Mouse (Mus musculus) liver, embryonic 14.5 days (tissue): ENCODE results near the gene Trabd2b.

Source experiments
- CTCF ChIP-seq: IDR thresholded peaks from 2 replicates; pipeline ENCODE4 v1.5.1; 2016; ENCODE audit warnings: antibody characterized with exemption, low read depth, control low read depth
- EP300 ChIP-seq: IDR thresholded peaks from 2 replicates; pipeline ENCODE4 v1.6.1; 2016; ENCODE audit warnings: antibody characterized with exemption, low read depth

- TF ChIP-seq CTCF, result no peak
- no peak for TF ChIP-seq EP300
These were observed 244.0 kb downstream of the Trabd2b start for GRCm38 (mm10) chr4:114650551-114650950.
